Mouse (Mus musculus) megakaryocyte progenitor cell, adult 5-6 weeks (primary cell): ENCODE results near the gene Akr7a5. TPM values are rescaled to one million over a fixed set of nuclear protein-coding genes. Genes with fewer than 3 reads are reported as not detected.

Experiments
- ATAC-seq: replicated peaks from 2 replicates; pipeline ENCODE4 v1.8.0; 2016; ENCODE audit warnings: mild to moderate bottlenecking, moderate TSS enrichment, inconsistent platforms; ENCODE audit not compliant: poor library complexity
- total RNA-seq, 2 experiments: library from RNA; stranded (forward) in 1 of 2; stranded (reverse) in 1 of 2; fragments of 157-497, 149-512 nt in 1 of 2; fragments of 200-1000 nt in 1 of 2; gene quantifications; 2 replicates each; pipeline versions ENCODE4 v1.2.3 to v1.2.4; 2015 to 2017

The Akr7a5 gene
- total RNA-seq (2015) (10.6 and 11.8 TPM in 2 replicates), total RNA-seq (2017) (11.2 and 13.0 TPM in 2 replicates)

- ATAC-seq, result peak; percentile 70
These were observed at the start of gene Akr7a5, which contains the start of gene Pqlc2 for GRCm38 (mm10) chr4:139310171-139310898. Gene Akr7a5, plus strand, starts transcription at chr4:139310744. Gene Pqlc2, minus strand, starts transcription at chr4:139310708.

DNA sequence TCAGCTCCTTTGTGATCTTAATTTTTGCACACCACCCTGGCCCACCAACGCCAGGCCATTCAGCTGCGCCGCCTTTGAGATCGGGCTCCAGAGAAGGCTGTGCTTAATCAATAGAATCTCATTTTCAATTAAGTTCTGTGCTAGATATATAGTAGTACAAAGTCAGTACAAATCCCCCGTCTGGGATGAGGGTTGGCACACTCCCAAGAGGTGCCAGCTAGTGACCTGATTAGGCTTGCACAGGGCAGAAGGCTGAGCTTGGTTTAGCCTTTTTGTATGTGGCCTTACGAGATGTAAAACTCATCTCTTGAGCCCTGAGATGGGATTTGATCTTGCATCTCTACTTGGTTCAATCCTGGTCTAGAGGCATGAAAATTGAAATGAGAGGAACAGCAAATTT is 47.6 kb upstream of the Akr7a5 start:
- ATAC-seq, result no peak

GRCm38 (mm10) chr4:139265783-139266499 is 44.6 kb upstream of the Akr7a5 start:
- ATAC-seq, result no peak

DNA sequence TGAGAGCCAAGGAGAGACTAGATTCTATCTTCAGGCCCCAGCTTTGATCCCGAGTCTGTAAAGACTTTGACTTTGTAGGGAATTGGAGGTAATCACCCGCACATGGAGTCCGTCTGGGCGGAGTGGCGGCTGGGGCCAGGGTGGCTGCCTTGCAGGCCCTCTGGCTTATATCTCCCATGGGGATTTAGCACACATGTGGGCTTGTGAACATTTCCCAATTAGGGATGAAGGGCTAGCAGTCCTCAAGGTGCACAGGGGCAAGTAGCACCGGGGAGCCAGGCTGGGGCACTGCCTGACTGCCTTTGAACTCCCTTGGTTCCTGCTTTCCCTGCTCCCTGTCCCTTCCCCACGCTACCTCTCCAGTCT is 44.1 kb upstream of the Akr7a5 start:
- ATAC-seq, result no peak

GRCm38 (mm10) chr4:139267335-139267734 is 43.2 kb upstream of the Akr7a5 start:
- ATAC-seq, result no peak

- no peak for ATAC-seq
These were observed 42.3 kb upstream of the Akr7a5 start for GRCm38 (mm10) chr4:139268242-139268641.

- no peak for ATAC-seq
These were observed 40.4 kb upstream of the Akr7a5 start for GRCm38 (mm10) chr4:139270168-139270567.

DNA sequence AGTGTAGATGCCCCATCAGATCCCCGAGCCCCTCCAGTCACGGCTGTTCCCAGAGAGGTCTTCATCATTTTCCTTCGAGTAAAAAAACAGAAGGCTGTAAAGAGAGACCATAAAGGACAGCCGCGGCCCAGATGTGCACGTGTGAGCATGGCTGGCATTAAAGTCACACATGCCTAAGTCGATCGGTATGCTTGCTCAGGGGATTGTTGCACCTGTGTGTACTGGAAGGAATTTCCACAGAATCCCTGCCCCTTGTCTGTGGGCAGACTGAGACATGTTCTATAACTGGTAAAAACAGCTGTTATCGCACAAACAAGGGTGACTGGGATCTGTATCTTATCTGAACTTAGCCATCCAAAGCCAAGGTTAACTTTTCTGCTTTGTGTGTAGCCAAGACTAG is 39.0 kb upstream of the Akr7a5 start:
- no peak for ATAC-seq

DNA sequence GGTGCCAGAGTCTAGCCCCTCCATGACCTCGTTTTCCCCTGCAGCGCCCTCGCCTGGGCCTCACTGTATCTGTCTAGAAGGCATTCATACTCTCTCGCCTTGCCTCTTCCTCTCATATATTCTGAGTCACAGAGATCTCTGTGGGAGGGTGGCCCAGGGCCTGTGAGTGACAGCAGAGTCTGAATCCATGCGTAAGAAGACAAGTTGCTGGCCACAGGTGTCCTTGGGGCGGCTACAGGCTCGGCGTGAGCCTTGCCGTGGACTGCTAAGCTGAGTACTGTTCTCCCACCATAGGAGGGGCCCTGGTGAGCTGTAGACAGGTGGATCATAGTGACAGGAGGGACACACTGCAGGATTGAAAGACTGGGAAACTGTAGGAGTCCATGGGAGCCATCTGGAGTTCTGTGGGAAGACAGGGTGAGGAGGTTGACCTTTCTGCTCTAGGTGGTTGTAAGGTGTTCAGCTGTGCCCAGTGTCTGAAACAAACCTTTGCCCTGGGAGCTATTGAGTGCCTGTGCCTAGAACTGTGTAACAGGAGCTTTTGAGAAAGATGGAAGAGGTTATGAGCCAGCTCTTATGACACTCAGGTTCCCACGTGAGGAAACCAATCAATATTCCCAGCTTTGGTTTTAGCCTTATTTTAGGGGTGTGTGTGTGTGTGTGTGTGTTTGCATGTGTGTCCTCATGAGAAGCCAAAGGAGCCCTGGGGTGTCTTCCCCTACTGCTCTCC is 37.4 kb upstream of the Akr7a5 start:
- ATAC-seq, result no peak

GRCm38 (mm10) chr4:139274573-139274972 is 36.0 kb upstream of the Akr7a5 start:
- no peak for ATAC-seq

DNA sequence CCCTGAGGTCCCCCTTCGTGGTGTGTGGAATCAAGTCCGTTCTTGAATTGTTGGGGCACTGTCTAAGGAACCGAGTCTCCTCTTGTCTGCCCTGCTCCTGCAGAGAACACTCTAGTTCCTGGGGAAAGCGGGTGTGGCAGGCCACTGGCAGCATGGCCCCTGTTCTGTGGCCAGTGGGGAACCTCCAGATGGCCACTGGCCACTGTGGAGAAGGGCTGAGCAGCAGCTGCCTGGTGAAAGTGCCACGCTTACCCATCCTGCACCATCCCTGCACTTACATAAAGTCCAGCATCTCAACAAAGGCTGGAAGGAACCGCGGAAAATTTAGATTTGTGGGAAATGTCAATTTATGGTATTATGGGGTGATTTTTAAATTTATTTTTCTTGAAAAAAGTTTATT is 34.1 kb upstream of the Akr7a5 start:
- ATAC-seq, result no peak

DNA sequence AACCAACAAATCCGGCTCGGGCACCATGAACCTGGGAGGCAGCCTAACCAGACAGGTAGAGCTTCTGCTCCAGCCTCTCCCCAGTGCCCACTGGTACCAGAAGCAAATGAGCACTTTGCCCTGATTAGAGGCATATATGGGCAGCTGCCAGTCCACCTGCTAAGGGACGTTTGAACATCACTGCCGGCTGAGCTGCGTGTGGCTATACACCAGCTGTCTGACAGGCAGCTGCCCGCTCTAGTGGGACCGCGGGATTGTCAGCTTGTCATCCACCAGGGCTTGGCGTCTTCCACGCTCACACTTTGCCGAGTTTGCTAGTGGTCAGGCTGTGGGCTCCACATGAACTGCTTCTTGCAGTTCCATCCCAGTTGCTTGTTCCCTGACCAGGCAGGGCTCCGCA is 30.0 kb upstream of the Akr7a5 start:
- no peak for ATAC-seq

GRCm38 (mm10) chr4:139281791-139282345 is 28.7 kb upstream of the Akr7a5 start:
- no peak for ATAC-seq

DNA sequence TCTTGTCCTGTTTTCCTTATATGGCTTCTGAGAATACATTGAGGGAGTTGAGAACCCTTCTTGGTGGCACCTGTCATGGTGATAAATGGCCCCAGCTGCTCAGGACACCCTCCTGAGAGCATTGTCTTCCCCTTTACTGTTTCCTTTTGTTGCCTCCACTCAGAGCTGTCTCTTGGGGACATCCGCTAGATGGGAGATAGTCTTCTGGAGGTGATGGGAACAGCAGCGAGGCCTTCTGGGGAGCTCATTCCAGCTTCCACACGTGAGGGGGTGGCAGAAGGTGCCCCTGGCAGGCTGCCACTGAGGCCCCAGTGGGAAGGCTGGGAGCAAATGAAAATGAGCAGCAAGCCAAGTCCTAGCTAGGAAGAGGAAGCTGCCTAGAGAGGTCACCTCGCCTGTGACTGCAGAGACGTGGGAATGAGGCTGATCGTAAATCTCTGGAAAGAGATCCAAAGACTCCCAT is 27.6 kb upstream of the Akr7a5 start:
- ATAC-seq, result no peak

- no peak for ATAC-seq
These were observed 25.7 kb upstream of the Akr7a5 start for GRCm38 (mm10) chr4:139284877-139285276.

GRCm38 (mm10) chr4:139286234-139286633 is 24.3 kb upstream of the Akr7a5 start:
- no peak for ATAC-seq

GRCm38 (mm10) chr4:139287122-139287863 is 23.3 kb upstream of the Akr7a5 start:
- peak; percentile 86 for ATAC-seq

- peak; percentile 75 for ATAC-seq
These were observed 21.5 kb upstream of the Akr7a5 start for GRCm38 (mm10) chr4:139289017-139289416.

GRCm38 (mm10) chr4:139291099-139291498 is 19.4 kb upstream of the Akr7a5 start:
- no peak for ATAC-seq

DNA sequence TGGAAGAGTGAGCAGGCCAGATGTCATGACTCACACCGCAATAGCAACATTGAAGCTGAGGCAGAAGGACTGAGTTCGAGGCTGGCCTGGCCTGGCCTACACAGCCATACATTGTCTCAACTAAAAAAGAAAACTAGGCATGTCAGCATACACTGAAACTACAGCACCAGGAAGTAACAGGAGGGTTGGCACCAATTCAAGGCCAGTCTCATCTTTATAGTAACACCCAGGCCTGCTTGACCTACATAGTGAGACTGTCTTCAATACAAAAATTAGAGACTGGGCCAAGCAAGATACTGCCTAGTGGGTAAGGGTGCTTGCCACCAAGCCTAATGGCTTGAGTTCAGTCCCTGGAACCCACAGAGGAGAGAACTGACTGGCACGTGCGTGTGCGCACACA is 18.5 kb upstream of the Akr7a5 start:
- no peak for ATAC-seq

- no peak for ATAC-seq
These were observed 13.0 kb upstream of the Akr7a5 start for GRCm38 (mm10) chr4:139297566-139297965.
